Mouse (Mus musculus) hindbrain, embryonic 15.5 days (tissue): ENCODE measurements around the gene Ctsz. TPM values are rescaled to one million over a fixed set of nuclear protein-coding genes. Genes with fewer than 3 reads are reported as not detected.

Source experiments
- ATAC-seq: fragments of 200-750 bp; cut with Nextera tagmentation; 2 replicates; pipeline ENCODE4 v1.8.0; 2017; ENCODE audit warnings: low read depth, moderate number of reproducible peaks, moderate TSS enrichment; ENCODE audit not compliant: low FRiP score
- H3K27ac ChIP-seq: fragments of 300-500 bp; sonication (generic); replicated peaks from 2 replicates; pipeline ENCODE4 v1.5.1; 2015; ENCODE audit warnings: mild to moderate bottlenecking, inconsistent platforms
- H3K27me3 ChIP-seq: fragments of 300-500 bp; sonication (generic); 2 replicates; pipeline ENCODE4 v1.6.1; 2015; ENCODE audit warnings: control low read depth, inconsistent platforms
- H3K36me3 ChIP-seq: fragments of 300-500 bp; sonication (generic); 2 replicates; pipeline ENCODE4 v1.6.1; 2015; ENCODE audit warnings: control low read depth, inconsistent platforms
- H3K4me1 ChIP-seq: fragments of 300-500 bp; sonication (generic); replicated peaks from 2 replicates; pipeline ENCODE4 v1.6.1; 2015; ENCODE audit warnings: control low read depth, inconsistent platforms
- H3K4me2 ChIP-seq: fragments of 300-500 bp; sonication (generic); 2 replicates; pipeline ENCODE4 v1.6.1; 2015; ENCODE audit warnings: moderate library complexity, mild to moderate bottlenecking, inconsistent platforms
- H3K4me3 ChIP-seq: fragments of 300-500 bp; sonication (generic); 2 replicates; pipeline ENCODE4 v1.5.1; 2015; ENCODE audit warnings: mild to moderate bottlenecking, inconsistent platforms
- H3K9ac ChIP-seq: fragments of 300-500 bp; sonication (generic); 2 replicates; pipeline ENCODE4 v1.6.1; 2015; ENCODE audit warnings: inconsistent platforms
- H3K9me3 ChIP-seq: fragments of 300-500 bp; sonication (generic); 2 replicates; pipeline ENCODE4 v1.6.1; 2016; ENCODE audit warnings: control low read depth, inconsistent platforms
- WGBS: fragments of 180-500 bp; shearing (Covaris S2); methylation state at CpG from one replicate; pipeline ENCODE4 v1.1.7; 2015; 5-methylcytosine and 5-hydroxymethylcytosine counted together
- polyA plus RNA-seq: library from polyadenylated mRNA; unstranded; fragments of >200 nt; fragmentation: Nextera tagmentation; extraction: Ambion mirVana; gene quantifications from 2 replicates; pipeline ENCODE4 v1.2.1, GENCODE M21; 2015

Gene Ctsz
- polyA plus RNA-seq, 1 experiment from 2014 or later = 74.8 TPM

DNA sequence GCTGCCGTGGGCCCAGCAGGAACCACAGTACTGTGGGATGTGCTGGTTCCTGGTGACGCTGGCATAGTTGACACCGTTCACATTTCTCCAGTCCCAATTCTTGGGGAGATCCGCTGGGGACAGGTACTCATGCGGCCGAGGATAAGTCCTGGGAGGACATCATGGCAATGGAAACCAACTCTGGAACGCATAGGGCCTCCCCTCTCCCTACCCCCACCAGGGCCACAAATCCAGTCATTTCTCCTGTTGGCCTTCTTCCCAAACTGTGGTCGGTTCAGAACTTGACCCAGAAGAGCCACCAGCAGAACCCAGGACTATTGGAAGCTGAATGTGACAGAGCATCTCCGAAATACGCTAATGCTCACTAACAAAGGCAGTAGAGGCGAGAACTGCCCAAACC lies 658 bp downstream of the Ctsz start:
- H3K4me2 ChIP-seq = peak overlapping the region; percentile 90
- WGBS = 67% methylated on average over 11 of the region's 11 CpGs
- no peaks in the 10 kb centered on the region for H3K27me3 ChIP-seq
- H3K9ac ChIP-seq = peak overlapping the region; percentile 45; the same call in 1 of the 2 replicates
- peaks cover 20% of the 10 kb centered on the region for H3K4me1 ChIP-seq
- 0 out of 2 replicates have a peak overlapping the region, but pooled peaks have one; percentile 58 for H3K27ac ChIP-seq
- no peaks in the 10 kb centered on the region for H3K36me3 ChIP-seq
- no peaks in the 10 kb centered on the region for H3K9me3 ChIP-seq
- peak overlapping the region; percentile 53 for H3K4me3 ChIP-seq
- no peak for ATAC-seq

DNA sequence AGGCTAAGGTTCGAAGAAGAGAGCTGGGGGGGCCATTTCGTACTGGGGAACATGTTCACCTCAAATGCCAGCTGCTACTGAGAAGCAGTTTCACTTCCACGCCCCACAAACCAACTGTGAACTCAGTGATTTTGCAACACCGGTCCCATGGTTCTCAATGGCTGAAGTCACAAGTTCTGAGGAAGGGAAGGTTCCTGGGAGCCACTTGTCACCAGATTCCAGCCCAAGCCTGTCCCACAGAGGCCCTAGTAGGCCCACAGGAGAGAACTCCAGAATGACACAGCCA lies 1.2 kb downstream of the Ctsz start:
- ATAC-seq = no peak
- 97% methylated on average over 4 of the region's 4 CpGs for WGBS

DNA sequence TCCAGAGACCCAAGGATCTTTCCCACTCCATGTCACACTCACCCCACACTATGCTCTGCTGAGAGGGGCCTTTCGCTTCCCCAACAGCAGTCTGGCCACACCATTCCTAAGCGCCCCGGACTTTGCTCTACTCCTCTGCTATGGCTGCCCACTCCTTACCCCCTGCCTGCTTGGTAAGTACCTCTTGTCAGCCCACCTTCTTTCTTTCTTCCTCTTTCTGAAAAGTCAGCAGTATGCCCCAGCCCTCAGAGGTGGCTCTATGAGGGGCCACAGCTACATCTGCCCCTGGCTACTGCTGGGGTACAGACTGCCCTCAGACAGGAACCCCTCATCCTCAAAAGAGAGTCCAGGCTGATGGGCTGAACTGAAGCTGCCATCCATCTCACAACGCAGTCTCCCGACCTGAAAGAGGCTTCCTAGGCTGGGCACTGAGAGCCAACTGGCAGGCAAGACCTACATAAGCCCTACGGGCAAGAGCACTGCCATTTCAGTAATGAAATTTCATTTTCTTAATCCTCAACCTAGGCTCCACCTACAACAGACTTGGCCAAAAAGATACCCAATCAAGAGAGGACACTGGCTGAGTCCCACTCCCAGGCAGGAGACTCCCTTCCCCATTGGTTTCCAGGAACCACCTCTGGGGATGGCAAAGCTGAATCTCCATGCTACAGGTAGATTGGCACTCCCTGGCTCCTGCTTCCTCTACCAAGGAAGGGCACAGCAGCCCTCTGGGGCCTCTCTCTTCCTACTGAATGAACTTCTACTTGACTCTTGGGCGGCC lies 1.7 kb downstream of the Ctsz start:
- H3K4me2 ChIP-seq = no peak overlapping the region
- H3K4me1 ChIP-seq = peaks cover 20% of the 10 kb centered on the region
- H3K9me3 ChIP-seq = no peaks in the 10 kb centered on the region
- 96% methylated on average over 7 of the region's 7 CpGs for WGBS
- no peaks in the 10 kb centered on the region for H3K36me3 ChIP-seq
- no peak overlapping the region for H3K9ac ChIP-seq
- no peak for ATAC-seq
- H3K27me3 ChIP-seq = no peaks in the 10 kb centered on the region
- no peak overlapping the region for H3K27ac ChIP-seq
- H3K4me3 ChIP-seq = no peak overlapping the region

More for the DNA sequence above, 1.2 kb downstream of the Ctsz start:
- Histone ChIP-seq H3K36me3 (no peaks in the 10 kb centered on the region), H3K4me2 (peak overlapping the region; percentile 90), H3K9me3 (no peaks in the 10 kb centered on the region), H3K9ac (no peak overlapping the region), H3K4me1 (peaks cover 20% of the 10 kb centered on the region), H3K4me3 (no peak overlapping the region), H3K27me3 (no peaks in the 10 kb centered on the region), H3K27ac (no peak overlapping the region)

DNA sequence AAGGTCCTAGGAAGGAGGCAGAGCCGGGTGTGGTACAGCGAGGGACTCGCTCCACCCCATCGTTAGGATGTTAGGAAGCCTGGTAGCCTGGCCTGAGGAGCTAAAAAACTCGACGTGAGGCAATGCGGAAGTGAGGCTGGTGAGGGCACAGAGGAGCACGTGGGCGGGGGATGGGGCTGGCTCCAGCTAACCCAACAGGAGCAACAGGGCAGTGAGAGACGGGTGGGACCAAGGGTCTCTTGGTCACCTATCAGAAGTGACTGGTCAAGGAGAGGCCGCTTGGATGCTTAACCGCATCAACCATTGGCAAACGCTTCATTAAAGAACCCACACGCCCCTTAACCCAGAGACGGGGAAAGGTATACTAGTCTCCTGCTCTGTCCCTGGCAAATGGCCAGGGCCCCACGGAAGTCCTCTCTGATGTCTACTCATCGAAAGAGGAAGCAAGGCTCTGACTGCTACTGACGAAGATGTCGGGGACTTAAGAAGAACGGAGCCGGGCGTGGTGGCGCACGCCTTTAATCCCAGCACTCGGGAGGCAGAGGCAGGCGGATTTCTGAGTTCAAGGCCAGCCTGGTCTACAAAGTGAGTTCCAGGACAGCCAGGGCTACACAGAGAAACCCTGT lies 2.6 kb downstream of the Ctsz start:
- Histone ChIP-seq H3K36me3 (no peaks in the 10 kb centered on the region), H3K9me3 (no peaks in the 10 kb centered on the region), H3K9ac (no peak overlapping the region), H3K4me2 (no peak overlapping the region), H3K27ac (no peak overlapping the region), H3K4me1 (peaks cover 20% of the 10 kb centered on the region), H3K4me3 (no peak overlapping the region), H3K27me3 (no peaks in the 10 kb centered on the region)
- WGBS = 92% methylated on average over 26 of the region's 26 CpGs
- no peak for ATAC-seq

DNA sequence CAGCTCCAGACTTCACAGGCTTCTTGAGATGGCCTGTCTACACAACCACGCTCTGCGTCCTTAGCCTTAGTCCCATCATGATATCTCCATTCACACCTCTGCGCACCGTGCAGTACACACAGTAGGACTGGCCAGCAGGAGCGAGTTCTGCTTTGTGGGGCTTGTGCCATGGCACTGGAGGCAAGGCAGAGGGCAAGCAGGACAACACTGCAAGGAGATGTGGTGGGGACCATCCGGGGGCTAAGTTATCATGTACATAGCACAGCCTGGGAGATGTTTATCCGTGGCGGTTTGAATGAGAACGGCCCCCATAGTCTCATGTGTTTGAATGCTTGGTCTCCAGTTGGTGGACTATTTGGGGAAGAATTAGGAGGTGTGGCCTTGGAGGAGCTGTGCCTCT lies 3.9 kb downstream of the Ctsz start:
- Histone ChIP-seq H3K36me3 (no peaks in the 10 kb centered on the region), H3K27ac (no peak overlapping the region), H3K4me1 (peaks cover 20% of the 10 kb centered on the region), H3K4me3 (no peak overlapping the region), H3K9me3 (no peaks in the 10 kb centered on the region), H3K9ac (no peak overlapping the region), H3K27me3 (no peaks in the 10 kb centered on the region), H3K4me2 (no peak overlapping the region)
- 97% methylated on average over 9 of the region's 9 CpGs for WGBS
- no peak for ATAC-seq

DNA sequence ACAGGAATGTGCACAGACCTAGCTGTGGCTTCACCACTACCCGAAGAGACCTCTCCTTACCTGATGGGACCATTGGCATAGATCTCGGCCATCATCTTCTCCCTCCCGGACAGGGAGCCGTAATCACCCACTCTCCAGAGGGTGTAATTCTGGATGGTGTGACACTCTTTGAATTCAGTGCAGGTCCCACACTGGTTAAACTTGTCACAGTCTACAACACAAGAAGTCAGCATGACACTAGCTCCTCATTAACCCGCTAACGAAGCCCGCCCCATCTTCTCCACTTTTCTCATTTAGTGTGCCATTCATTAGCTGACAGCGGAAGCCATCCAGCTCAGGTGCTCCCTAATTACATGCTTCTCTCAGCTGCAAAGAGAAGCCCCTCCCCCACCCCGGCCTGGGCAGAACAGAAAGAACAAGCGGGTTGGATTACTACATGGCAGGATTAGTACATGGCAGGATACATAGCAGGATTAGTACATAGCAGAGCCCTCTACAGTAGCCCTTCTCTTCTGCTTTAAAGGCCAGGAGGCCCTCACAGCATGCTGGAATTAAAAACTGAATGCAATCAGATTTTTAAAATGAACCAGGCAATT lies 9.7 kb downstream of the Ctsz start:
- no peaks in the 10 kb centered on the region for H3K9me3 ChIP-seq
- H3K4me3 ChIP-seq = no peak overlapping the region
- peak overlapping the region; percentile 0; the same call in 1 of the 2 replicates for H3K27ac ChIP-seq
- no peak overlapping the region for H3K9ac ChIP-seq
- ATAC-seq = peak; percentile 60
- WGBS = 67% methylated on average over 10 of the region's 10 CpGs
- no peak overlapping the region for H3K4me2 ChIP-seq
- peaks cover 38% of the 10 kb centered on the region for H3K36me3 ChIP-seq
- no peaks in the 10 kb centered on the region for H3K4me1 ChIP-seq
- no peaks in the 10 kb centered on the region for H3K27me3 ChIP-seq

DNA sequence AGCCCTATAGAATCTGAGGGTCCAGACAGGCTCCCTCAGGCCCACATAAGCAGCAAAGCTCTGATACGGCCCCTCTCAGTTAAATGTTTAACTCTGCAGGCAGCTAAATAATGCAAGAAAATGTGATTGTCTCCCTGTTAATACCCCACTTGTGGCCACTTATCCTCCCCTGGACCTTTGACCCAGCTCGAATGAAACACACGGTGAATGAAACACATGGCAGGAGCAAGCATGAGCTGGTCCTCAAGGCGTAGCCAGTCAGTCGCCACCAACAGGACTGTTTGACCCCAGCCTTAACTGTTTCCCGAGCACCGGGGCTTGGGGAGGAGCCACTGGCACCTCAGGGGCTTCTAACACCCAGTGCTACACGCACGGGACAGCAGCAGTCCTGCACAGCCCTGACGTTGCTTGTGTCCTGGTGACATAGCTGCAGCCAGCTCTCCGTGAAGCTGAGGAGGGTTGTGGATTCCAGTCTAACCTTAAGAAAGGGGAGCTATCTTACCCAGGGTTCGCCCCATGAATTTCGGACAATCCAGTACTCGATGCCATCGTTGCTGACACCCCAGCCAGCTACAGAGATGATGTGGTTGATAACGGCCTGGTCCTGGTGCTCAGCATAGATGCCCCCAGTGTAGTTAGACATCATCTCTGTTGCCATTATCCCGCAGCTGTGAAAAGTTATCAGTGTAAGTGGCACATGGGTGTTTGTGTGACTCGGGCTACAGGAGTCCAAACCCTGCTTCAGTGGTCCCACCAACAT lies 10.6 kb downstream of the Ctsz start:
- Histone ChIP-seq H3K36me3 (peaks cover 43% of the 10 kb centered on the region), H3K4me3 (no peak overlapping the region), H3K9ac (no peak overlapping the region), H3K4me1 (no peaks in the 10 kb centered on the region), H3K27me3 (no peaks in the 10 kb centered on the region), H3K9me3 (no peaks in the 10 kb centered on the region), H3K4me2 (no peak overlapping the region), H3K27ac (no peak overlapping the region)
- no peak for ATAC-seq
- WGBS = 81% methylated on average over 18 of the region's 18 CpGs

DNA sequence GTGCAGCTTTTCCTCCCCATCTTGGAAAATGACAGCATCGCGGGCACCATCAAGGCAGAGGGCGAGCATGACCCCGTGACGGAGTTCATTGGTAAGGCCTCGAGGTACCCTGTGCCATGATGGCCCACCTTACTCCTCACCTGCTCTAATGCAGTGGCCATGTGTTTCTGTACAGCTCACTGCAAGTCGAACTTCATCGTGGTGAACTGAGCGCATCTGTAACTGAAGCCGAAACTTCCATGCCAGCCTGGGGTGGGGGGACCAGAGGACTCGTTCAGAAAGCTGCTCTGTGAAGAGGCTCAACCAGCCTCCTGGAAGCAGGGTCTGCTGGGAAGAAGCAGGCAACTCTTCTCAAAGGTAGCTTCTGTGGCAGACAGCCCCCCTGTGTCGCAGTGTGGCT lies 12.0 kb downstream of the Ctsz start:
- no peaks in the 10 kb centered on the region for H3K27me3 ChIP-seq
- no peak overlapping the region for H3K4me3 ChIP-seq
- H3K27ac ChIP-seq = no peak overlapping the region
- ATAC-seq = no peak
- 95% methylated on average over 12 of the region's 12 CpGs for WGBS
- no peak overlapping the region for H3K4me2 ChIP-seq
- peaks cover 43% of the 10 kb centered on the region for H3K36me3 ChIP-seq
- H3K4me1 ChIP-seq = no peaks in the 10 kb centered on the region
- no peaks in the 10 kb centered on the region for H3K9me3 ChIP-seq
- no peak overlapping the region for H3K9ac ChIP-seq

DNA sequence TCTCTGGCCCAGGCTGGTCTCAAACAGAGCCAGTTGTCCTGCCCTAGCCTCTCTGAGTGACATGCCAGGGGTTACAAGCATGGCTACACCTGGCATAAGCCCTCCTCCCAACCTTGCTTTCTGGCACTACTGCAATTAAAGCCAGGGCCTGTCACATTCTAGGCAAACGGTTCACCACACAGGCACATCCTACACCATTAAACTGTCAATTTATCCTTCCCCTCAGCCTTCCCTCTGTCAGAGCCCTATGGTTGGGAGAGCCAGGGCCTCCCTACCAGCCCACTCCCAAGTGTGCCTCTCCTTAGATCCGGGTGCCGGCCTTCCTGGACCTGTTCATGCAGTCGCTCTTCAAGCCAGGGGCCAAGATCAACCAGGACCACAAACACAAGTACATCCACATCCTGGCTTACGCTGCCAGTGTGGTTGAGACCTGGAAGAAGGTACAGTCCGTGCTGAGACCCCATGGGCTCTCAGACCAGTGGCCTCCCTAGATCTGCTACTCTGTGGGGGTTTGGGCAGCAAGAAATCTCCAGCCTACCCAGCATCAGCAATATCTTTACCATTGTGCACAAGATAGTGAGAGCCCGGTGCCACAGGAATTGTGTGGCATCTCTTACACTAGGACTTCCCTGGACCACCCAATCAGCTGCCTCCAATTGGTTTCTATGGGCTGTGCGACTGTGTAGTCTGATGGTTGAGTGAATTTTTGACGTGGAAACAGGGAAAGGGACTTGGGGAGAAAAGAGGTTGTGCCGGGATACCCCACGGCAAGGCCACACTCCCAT lies 14.3 kb downstream of the Ctsz start:
- WGBS = 92% methylated on average over 11 of the region's 11 CpGs
- no peak for ATAC-seq

DNA sequence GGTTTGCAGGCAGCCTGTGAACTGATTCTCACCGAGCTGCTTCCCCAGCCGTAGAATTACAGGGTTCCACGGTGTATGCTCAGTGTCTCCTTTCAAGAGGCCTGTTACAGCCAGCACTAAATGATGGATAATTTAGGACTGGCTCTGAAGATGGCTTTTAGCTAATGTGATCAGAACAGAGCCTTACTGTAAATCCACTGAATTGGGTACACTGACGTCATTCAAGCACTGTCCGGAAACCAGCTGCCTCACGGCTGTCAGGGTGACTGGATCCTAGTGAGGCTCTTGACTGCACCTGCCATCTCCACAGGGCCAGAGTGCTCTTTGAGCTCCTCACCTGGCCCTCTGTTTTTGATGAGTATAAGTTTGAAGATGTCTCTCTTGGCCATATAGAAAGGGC lies 17.7 kb downstream of the Ctsz start:
- Histone ChIP-seq H3K36me3 (peaks cover 23% of the 10 kb centered on the region), H3K4me1 (peaks cover 11% of the 10 kb centered on the region), H3K27ac (no peak overlapping the region), H3K9me3 (no peaks in the 10 kb centered on the region), H3K9ac (no peak overlapping the region), H3K27me3 (no peaks in the 10 kb centered on the region), H3K4me2 (no peak overlapping the region), H3K4me3 (no peak overlapping the region)
- 79% methylated on average over 6 of the region's 6 CpGs for WGBS
- no peak for ATAC-seq

More for the DNA sequence above, 14.3 kb downstream of the Ctsz start:
- Histone ChIP-seq H3K9ac (no peak overlapping the region), H3K4me3 (no peak overlapping the region), H3K27ac (no peak overlapping the region), H3K9me3 (no peaks in the 10 kb centered on the region), H3K27me3 (no peaks in the 10 kb centered on the region), H3K4me2 (no peak overlapping the region), H3K4me1 (no peaks in the 10 kb centered on the region), H3K36me3 (peaks cover 43% of the 10 kb centered on the region)

DNA sequence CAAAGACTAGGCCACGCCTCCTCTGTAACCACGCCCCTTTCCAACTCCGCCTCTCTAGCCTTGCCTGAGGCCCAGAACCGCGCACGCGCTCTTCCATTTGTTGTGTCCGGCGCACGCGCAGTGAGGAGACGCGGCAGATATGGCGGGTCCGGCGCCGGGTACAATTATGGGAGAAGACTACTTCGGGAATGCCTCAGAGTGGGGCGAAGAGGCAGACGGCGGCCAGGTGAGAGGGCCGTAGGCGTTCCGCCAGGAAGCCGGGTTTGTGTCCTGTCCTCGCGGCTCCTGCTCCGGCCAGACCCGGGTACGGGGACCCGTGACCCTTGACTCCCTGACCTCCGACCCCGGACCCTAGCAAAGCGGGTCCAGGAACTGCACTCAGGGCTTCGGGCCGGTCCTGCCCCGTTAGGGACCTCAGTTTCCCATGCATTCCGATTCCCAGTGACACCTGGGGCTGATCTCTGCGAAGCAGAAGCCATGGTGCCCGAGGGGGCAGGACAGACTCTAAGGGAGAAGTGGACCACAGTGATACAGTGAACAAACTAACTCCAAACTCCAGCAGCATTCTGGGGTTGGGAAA lies 23.0 kb downstream of the Ctsz start, which contains the start of gene Nelfcd:
Gene Nelfcd, plus strand, starts transcription at position 74 of the 580 bp plus-strand sequence.
- Histone ChIP-seq H3K27ac (0 out of 2 replicates have a peak within 1 kb of the TSS, but pooled peaks have one; percentile 34), H3K4me2 (peak within 1 kb of the TSS; percentile 91), H3K4me3 (peak within 1 kb of the TSS; percentile 99), H3K9me3 (no peaks in the 10 kb centered on the region), H3K9ac (peak within 1 kb of the TSS; percentile 90), H3K4me1 (peaks cover 13% of the 10 kb centered on the region), H3K27me3 (no peaks in the 10 kb centered on the region), H3K36me3 (no peaks in the 10 kb centered on the region)
- WGBS = under 1% methylated on average over 40 of the region's 40 CpGs
- peak; percentile 95 for ATAC-seq
